Mouse (Mus musculus) midbrain, embryonic 16.5 days (tissue): ENCODE results near the gene Kcnk2. TPM values are rescaled to one million over a fixed set of nuclear protein-coding genes. Genes with fewer than 3 reads are reported as not detected.

Experiments used
- ATAC-seq: fragments of 200-750 bp; cut with Nextera tagmentation; 2 replicates; pipeline ENCODE4 v1.8.0; 2017; ENCODE audit warnings: moderate TSS enrichment
- H3K27ac ChIP-seq: fragments of 300-500 bp; sonication (generic); 2 replicates; pipeline ENCODE4 v1.5.1; 2014; ENCODE audit warnings: mild to moderate bottlenecking, low read length, mixed read lengths
- H3K27me3 ChIP-seq: fragments of 300-500 bp; sonication (generic); 2 replicates; pipeline ENCODE4 v1.6.1; 2014; ENCODE audit warnings: low read depth, low read length, mixed read lengths; ENCODE audit not compliant: control insufficient read depth, insufficient read depth
- H3K36me3 ChIP-seq: fragments of 300-500 bp; sonication (generic); 2 replicates; pipeline ENCODE4 v1.6.1; 2014; ENCODE audit warnings: mild to moderate bottlenecking, low read length, moderate library complexity, mixed read lengths; ENCODE audit not compliant: control insufficient read depth, insufficient read depth
- H3K4me1 ChIP-seq: fragments of 300-500 bp; sonication (generic); 2 replicates; pipeline ENCODE4 v1.6.1; 2014; ENCODE audit warnings: mild to moderate bottlenecking, low read length, mixed read lengths; ENCODE audit not compliant: control insufficient read depth, insufficient read depth
- H3K4me2 ChIP-seq: fragments of 300-500 bp; sonication (generic); 2 replicates; pipeline ENCODE4 v1.6.1; 2014; ENCODE audit warnings: mild to moderate bottlenecking, low read length, mixed read lengths
- H3K4me3 ChIP-seq: fragments of 300-500 bp; sonication (generic); 2 replicates; pipeline ENCODE4 v1.5.1; 2014; ENCODE audit warnings: low read depth, mild to moderate bottlenecking, low read length, moderate library complexity, mixed read lengths
- H3K9ac ChIP-seq: fragments of 300-500 bp; sonication (generic); 2 replicates; pipeline ENCODE4 v1.6.1; 2014; ENCODE audit warnings: low read depth, low read length, mixed read lengths
- H3K9me3 ChIP-seq: fragments of 300-500 bp; sonication (generic); replicated peaks from 2 replicates; pipeline ENCODE4 v1.6.1; 2014; ENCODE audit warnings: mild to moderate bottlenecking, low read length, mixed read lengths; ENCODE audit not compliant: control insufficient read depth, poor library complexity, severe bottlenecking
- WGBS: fragments of 180-500 bp; shearing (Covaris S2); extraction: QIAGEN DNeasy Blood & Tissue Kit; methylation state at CpG from one replicate; pipeline ENCODE4 v1.1.7; 2014; 5-methylcytosine and 5-hydroxymethylcytosine counted together
- polyA plus RNA-seq: library from polyadenylated mRNA; unstranded; fragments of >200 nt; fragmentation: Nextera tagmentation; extraction: Ambion mirVana; gene quantifications from 2 replicates; pipeline ENCODE4 v1.2.1, GENCODE M21; 2015

Kcnk2 gene
- polyA plus RNA-seq, 1 experiment from 2014 or later: 24.0 TPM

DNA sequence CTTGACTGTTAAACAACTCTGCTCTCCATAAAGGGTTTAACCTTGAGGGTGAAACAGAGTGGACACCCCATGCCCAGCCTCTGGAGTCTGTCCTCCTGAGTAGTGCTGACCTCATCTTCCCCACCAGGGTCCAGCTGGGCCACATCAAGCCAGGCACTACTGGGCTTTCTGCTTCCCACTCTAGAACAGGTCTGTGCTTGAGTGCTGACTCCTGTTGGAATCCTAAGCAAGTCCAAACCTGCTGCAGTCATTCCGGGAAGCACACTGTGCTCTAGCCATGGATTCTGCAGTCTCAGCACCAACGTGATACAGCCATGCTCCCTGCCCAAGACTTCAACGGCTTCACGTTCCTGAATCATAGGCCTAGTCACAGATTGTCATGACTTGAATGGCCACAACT is 42.4 kb downstream of the Kcnk2 start:
- Histone ChIP-seq H3K4me2 (no peak overlapping the region), H3K36me3 (no peaks in the 10 kb centered on the region), H3K4me1 (no peaks in the 10 kb centered on the region), H3K27me3 (no peaks in the 10 kb centered on the region), H3K27ac (no peak overlapping the region), H3K9me3 (no peaks in the 10 kb centered on the region), H3K9ac (no peak overlapping the region), H3K4me3 (no peak overlapping the region)
- 75% methylated on average over 4 of the region's 4 CpGs for WGBS
- ATAC-seq: no peak

DNA sequence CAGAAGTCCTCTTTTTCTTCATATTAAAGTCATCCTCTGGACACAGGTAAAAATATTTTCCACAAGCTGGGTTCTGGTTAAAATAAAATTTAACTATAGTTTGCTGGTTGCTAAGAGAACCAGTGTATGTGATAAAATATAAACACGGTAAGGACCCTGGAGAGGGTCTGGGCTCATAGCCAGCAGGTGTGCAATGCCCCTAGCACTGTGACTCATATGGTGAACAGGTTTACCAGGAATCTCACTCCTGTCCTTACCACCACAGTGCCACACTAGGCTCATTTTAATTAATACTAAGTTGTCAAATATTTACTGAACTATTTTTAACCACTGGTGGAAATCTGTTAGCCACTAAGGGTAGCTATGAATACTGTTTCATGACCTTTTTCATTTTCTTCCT is 48.2 kb downstream of the Kcnk2 start:
- ATAC-seq: no peak
- Histone ChIP-seq H3K4me1 (no peaks in the 10 kb centered on the region), H3K9me3 (no peaks in the 10 kb centered on the region), H3K4me3 (no peak overlapping the region), H3K27me3 (no peaks in the 10 kb centered on the region), H3K36me3 (no peaks in the 10 kb centered on the region), H3K4me2 (no peak overlapping the region), H3K27ac (no peak overlapping the region), H3K9ac (no peak overlapping the region)
- WGBS: 89% methylated on average over 1 of the region's 1 CpGs

DNA sequence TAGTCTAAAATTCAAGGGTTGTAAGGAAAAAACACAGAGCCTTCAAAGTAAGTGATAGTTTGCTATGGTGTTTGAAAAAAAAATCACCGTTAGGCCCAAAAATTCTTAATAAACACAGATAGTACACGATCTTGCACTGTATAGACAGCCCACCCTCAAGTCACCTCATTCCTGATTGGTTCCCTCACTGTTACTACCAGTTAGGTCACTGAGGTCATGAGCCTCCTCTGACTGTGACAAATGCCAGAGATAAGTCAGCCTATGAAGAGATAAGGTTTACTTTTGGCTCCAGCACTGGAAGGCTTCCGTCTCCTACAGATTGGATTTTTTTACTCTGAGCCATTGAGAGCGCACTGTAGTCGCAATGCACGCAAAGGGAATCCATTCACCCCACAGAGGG is 50.3 kb downstream of the Kcnk2 start:
- no peak overlapping the region for H3K4me2 ChIP-seq
- H3K27ac ChIP-seq: no peak overlapping the region
- H3K4me3 ChIP-seq: no peak overlapping the region
- ATAC-seq: no peak
- no peaks in the 10 kb centered on the region for H3K27me3 ChIP-seq
- H3K9ac ChIP-seq: no peak overlapping the region
- no peaks in the 10 kb centered on the region for H3K9me3 ChIP-seq
- no peaks in the 10 kb centered on the region for H3K36me3 ChIP-seq
- WGBS: 98% methylated on average over 6 of the region's 6 CpGs
- H3K4me1 ChIP-seq: no peaks in the 10 kb centered on the region

DNA sequence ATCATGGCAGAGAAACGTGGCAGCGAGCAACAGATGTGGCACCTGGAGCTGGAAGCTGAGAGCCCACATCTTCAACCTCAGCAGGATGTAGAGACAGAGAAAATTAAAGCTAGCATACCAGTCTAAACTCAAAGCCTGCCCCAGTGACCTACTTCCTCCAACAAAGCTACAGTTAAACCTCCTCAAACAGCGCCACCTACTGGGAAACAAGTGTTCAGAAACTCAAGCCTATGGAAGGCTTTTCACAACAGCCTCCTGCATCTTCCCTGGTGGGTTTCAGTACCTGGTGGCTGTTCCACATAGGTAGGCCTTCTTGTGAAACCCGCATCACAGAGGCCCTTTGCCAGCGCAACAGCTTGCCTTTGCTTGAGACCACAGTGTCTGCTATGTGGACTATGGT is 52.9 kb downstream of the Kcnk2 start:
- 92% methylated on average over 5 of the region's 5 CpGs for WGBS
- Histone ChIP-seq H3K9me3 (no peaks in the 10 kb centered on the region), H3K27ac (no peak overlapping the region), H3K4me1 (peaks cover 1% of the 10 kb centered on the region; the same call in 1 of the 2 replicates), H3K9ac (no peak overlapping the region), H3K27me3 (no peaks in the 10 kb centered on the region), H3K4me2 (no peak overlapping the region), H3K36me3 (no peaks in the 10 kb centered on the region), H3K4me3 (no peak overlapping the region)
- no peak for ATAC-seq

DNA sequence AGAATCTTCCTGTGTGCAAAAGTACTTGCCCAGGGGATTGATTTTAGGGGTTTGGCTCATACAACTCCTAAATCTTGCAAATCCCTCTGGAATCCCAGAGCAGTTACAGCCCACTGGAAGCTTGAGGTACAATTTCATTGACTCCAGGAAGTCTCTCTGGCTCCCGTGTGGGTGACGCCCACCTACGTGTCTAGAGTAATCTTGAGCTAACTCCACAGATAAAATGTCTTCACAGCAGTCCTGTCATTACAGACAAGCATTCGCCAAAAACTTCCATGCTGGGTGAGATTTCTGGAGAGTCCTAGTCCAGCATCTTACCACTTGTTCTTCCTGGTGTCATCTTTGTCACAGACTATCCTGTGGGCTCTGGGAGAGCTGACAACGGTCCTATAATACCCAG is 56.9 kb downstream of the Kcnk2 start:
- Histone ChIP-seq H3K27ac (no peak overlapping the region), H3K4me2 (no peak overlapping the region), H3K4me3 (no peak overlapping the region), H3K9ac (no peak overlapping the region), H3K27me3 (no peaks in the 10 kb centered on the region), H3K36me3 (no peaks in the 10 kb centered on the region), H3K9me3 (no peaks in the 10 kb centered on the region), H3K4me1 (peaks cover 17% of the 10 kb centered on the region)
- no peak for ATAC-seq
- WGBS: 81% methylated on average over 5 of the region's 5 CpGs

DNA sequence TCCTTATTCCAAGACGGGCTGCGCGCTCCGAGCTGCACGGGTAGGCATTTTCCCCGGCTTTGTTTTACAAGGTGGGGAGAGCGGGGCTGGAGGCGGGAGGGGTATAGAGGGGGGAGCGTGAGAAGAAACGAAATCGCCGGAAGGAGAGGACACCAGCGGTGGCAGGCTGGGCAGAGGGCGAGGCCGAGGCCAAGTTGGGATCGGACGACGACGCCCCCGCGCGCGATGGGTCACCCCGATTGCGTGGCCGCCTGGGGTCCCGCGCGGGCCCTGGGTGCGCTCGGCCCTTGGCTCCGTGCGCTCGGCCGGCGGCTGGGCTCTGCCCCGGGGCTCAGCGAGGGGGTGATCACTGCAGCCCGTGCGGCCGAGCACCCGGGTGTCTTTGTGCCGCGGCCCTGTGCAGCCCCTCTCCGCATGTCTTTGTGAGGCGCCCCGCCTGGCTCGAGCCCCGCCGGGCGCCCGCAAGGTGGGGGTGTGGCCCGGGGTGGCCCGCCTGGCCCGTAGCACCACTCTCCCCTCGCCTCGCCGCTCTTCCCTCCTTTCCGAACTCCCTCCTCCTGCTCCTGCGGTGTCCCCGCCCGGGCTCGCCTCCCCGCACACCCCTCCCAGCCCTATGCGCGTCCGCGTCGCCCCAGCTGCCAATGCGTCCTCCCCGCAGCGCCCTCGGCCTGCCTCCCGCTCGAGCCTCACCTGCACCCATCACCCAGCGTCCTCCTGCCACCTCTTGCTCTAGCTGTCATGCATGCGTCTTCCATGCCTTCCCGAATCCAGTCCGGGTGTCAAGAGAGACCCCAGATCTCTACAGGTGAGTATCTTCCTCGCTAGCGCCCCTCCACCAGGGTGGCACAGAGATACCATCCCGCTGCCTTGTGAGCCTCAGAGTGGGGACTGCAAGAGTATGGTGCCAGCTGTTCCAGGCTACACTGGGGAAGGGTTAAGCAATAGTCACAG is 58.5 kb downstream of the Kcnk2 start:
- ATAC-seq: peak; percentile 85
- Histone ChIP-seq H3K4me1 (peaks cover 20% of the 10 kb centered on the region), H3K27ac (peak overlapping the region; percentile 86), H3K27me3 (no peaks in the 10 kb centered on the region), H3K4me3 (peak overlapping the region; percentile 80), H3K9ac (peak overlapping the region; percentile 97), H3K4me2 (peak overlapping the region; percentile 78), H3K9me3 (no peaks in the 10 kb centered on the region), H3K36me3 (peaks cover 6% of the 10 kb centered on the region)
- 1% methylated on average over 56 of the region's 82 CpGs for WGBS

GRCm38 (mm10) chr1:189342416-189343104 is 59.5 kb downstream of the Kcnk2 start:
- Histone ChIP-seq H3K4me3 (peak overlapping the region; percentile 80), H3K9me3 (no peaks in the 10 kb centered on the region), H3K9ac (peak overlapping the region; percentile 97), H3K4me1 (peaks cover 20% of the 10 kb centered on the region), H3K4me2 (peak overlapping the region; percentile 78), H3K27ac (peak overlapping the region; percentile 63; the same call in 1 of the 2 replicates), H3K36me3 (peaks cover 6% of the 10 kb centered on the region), H3K27me3 (no peaks in the 10 kb centered on the region)
- WGBS: 3% methylated on average over 30 of the region's 30 CpGs
- ATAC-seq: peak; percentile 38; the same call in 1 of the 2 replicates

DNA sequence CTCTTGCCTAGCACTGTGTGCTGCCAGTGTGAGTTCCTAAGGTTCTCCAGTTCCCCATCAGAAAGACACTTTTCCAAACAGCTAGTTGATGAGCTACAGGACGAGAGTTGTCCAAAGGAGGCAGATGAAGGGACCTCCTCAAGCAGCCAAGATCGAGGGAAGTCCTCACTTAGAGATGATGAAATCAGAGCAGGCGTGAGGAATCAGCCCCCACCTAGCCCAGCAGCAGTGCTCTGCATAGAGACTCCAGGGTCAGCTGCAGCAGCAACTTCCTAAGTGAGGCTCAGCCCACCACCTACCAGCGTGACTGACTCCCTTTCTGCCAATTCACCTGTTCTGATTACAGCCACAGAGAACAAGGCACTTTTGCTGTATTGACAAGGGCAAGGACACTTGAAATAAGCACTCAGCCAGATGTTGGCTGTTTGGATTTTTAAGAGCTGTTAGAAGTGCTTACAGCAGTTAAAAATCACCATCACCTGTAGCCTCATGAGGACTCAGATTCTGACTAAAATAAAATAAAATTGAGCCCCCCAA is 60.6 kb downstream of the Kcnk2 start:
- H3K9ac ChIP-seq: peak overlapping the region; percentile 36
- H3K4me1 ChIP-seq: peaks cover 20% of the 10 kb centered on the region
- no peaks in the 10 kb centered on the region for H3K9me3 ChIP-seq
- H3K36me3 ChIP-seq: peaks cover 14% of the 10 kb centered on the region
- H3K4me2 ChIP-seq: peak overlapping the region; percentile 78
- H3K27ac ChIP-seq: no peak overlapping the region
- 43% methylated on average over 4 of the region's 4 CpGs for WGBS
- peak overlapping the region; percentile 80 for H3K4me3 ChIP-seq
- no peaks in the 10 kb centered on the region for H3K27me3 ChIP-seq
- ATAC-seq: no peak

DNA sequence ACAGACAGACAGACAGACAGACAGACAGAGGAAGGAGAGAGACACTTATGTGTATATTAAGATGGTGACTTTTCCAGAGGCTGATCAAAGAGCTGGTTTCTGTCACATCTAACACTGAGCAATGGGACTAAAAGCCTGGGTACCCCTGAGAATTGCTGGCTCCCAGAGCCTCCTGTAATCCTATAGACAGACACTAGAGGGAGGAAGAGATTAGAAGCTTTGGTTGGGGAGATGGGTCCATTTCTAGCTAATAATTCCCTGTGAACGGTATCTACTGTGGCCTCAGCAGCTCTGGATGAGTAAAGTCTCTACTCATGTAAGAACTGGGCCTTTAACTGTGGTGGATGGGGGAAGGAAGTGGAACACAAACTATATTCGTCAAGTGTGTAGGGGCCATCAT is 86.2 kb downstream of the Kcnk2 start:
- WGBS: 62% methylated on average over 2 of the region's 2 CpGs
- H3K27ac ChIP-seq: no peak overlapping the region
- no peak overlapping the region for H3K4me2 ChIP-seq
- H3K27me3 ChIP-seq: no peaks in the 10 kb centered on the region
- ATAC-seq: no peak
- no peak overlapping the region for H3K9ac ChIP-seq
- no peaks in the 10 kb centered on the region for H3K4me1 ChIP-seq
- no peak overlapping the region for H3K4me3 ChIP-seq
- H3K36me3 ChIP-seq: no peaks in the 10 kb centered on the region
- H3K9me3 ChIP-seq: no peaks in the 10 kb centered on the region
